Mouse (Mus musculus) G1E (cell line): ENCODE results near the gene Noxo1.

Source experiments
- CTCF ChIP-seq: IDR thresholded peaks from 2 replicates; pipeline ENCODE4 v1.5.1; 2012; ENCODE audit warnings: low read depth, low read length, inconsistent platforms, mixed read lengths
- GATA1 ChIP-seq: IDR thresholded peaks from 2 replicates; pipeline ENCODE4 v1.6.1; 2012; ENCODE audit warnings: borderline replicate concordance, low read length, inconsistent platforms, mixed read lengths
- GATA2 ChIP-seq: IDR thresholded peaks from 2 replicates; pipeline ENCODE4 v1.6.1; 2012; ENCODE audit warnings: low read depth, low read length, inconsistent platforms, borderline replicate concordance
- POLR2AphosphoS5 ChIP-seq: IDR thresholded peaks from 2 replicates; pipeline ENCODE4 v1.6.1; 2012; ENCODE audit warnings: low read depth, low read length, inconsistent platforms; ENCODE audit not compliant: insufficient replicate concordance
- TAL1 ChIP-seq: conservative IDR thresholded peaks from 2 replicates; pipeline ENCODE4 v1.6.1; 2012; ENCODE audit warnings: low read depth, low read length, inconsistent platforms, mixed read lengths

GRCm38 (mm10) chr17:24724184-24724583, 28.1 kb downstream of the Noxo1 start, which contains the start of gene Ndufb10:
- peak; percentile 97 for TF ChIP-seq CTCF
- no peak for TF ChIP-seq TAL1
- TF ChIP-seq GATA1: no peak
- TF ChIP-seq POLR2AphosphoS5: no peak; the same call in 1 of the 2 replicates
- TF ChIP-seq GATA2: no peak
